Mouse (Mus musculus): ENCODE data around the gene Tfap2c.

DNA sequence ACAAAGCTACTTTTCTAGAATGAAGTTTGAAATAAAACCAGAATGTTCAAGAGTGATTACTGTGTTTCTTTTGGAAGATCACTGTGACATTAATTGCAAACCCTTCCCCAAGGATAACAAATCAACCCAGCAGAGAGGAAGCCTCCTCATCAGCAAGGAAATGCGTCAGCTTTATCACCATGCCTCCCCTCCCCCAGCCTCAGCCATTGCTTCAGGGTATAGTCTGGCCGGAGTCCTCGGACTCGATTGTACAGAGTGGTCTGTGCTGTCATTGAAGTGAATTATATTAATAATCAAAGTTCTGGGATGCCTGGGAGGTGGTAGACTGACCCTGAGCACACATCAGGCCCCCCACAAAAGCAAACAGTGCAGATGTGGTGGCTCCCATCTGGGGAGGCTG lies 5.4 kb upstream of the Tfap2c start:
- no peak for TF ChIP-seq POLR2A (IDR thresholded peaks at IDR 0.05; ENCODE audit: low read depth, low read length)
- no peak for TF ChIP-seq CTCF (IDR thresholded peaks at IDR 0.05; ENCODE audit: extremely low read depth, insufficient read depth, insufficient read length, insufficient replicate concordance)

Measured in spleen, adult 2 months (tissue).